Mouse (Mus musculus): Measurements from ENCODE around the gene Tmem8.
A peak's percentile ranks its signal among the peaks of the same experiment; 100 is the strongest.
"Not testable (repeated sequence)": the region's sequence is repeated elsewhere in the genome, so short reads cannot be mapped to it uniquely, and the experiment has no call there.

Tmem8 gene

DNA sequence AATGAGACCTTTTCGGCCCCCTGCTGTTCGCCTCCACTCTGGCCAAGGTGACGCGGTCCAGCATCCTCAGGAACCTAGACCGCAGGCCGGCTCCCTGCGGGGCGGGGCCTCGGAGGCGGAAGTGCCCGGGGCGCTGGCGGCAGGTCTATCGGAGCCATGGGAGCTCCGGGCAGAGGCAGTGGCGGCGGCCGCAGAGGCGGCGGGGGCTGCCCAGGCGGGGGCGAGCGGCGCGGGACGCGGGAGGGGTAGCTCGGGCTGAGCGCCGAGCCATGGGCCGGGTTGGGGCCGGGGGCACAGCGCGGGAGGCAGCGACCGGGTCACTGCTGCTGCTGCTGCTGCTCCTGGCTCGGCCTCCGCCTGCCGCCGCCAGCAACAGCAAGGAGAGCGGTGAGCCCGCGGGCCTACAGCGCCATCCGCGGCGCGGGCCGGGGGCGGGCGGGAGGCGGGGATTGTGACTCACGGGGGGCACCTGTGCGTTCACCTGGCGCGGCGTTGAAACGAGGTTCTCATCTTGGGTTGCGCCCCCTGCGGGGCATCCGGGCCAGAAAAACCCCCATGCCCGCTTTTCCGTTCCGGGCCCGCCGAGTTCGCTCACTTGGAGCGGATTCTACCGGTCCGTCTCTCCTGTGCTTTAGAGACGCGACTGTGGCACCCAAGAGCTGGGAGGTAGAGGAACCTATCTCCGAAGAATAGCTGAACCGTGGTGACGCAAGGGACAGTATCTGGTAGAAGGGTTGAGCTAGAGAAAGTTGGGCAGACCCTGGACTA, at the start of gene Tmem8:
TSS of gene Tmem8 (plus strand) at position 119 of the 768 bp plus-strand sequence.
- DNase-seq = peak; percentile 87

DNA sequence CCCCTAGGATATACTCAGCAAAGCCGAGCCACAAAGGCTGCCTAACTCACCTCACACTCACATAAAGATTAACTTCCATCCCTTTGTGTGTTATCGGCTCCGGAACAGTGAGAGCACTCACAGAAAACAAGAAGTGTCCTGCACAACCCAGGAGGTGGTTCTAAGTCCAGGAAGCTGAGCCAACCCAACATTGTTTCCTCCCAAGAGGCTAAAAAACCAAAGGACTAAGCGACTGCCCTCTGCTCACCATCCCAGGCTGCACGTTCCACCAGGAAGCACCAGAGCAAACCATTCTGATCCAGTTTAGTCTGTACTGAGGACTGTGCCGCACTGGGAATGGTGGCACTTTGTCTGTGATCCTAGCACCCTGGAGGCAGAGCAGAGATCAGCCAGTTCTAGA, 48.2 kb upstream of the Tmem8 start:
- no peak for DNase-seq

DNA sequence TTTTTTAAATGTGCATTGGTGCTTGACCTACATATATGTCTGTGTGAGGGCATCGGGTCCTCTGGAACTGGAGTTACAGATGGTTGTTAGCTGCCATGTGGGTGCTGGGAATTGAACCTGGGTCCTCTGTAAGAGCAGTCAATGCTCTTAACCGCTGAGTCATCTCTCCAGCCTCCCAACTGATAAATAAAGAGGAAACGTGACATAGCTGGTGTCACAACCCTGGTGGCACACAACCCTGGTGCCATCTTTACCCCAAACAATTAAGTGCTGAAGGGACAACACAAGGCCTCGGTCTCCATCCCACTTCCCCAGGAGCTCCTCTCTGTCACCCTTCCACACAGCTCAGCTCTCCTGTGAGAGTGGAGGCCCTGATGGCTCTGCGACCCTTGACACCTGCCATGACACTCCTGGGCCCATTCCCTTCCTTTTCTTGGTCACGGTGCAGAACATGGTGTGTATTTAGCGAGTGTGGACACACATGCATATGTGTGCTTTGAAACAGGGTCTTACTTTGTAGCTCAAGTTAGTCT, 46.5 kb upstream of the Tmem8 start:
- DNase-seq = no peak

DNA sequence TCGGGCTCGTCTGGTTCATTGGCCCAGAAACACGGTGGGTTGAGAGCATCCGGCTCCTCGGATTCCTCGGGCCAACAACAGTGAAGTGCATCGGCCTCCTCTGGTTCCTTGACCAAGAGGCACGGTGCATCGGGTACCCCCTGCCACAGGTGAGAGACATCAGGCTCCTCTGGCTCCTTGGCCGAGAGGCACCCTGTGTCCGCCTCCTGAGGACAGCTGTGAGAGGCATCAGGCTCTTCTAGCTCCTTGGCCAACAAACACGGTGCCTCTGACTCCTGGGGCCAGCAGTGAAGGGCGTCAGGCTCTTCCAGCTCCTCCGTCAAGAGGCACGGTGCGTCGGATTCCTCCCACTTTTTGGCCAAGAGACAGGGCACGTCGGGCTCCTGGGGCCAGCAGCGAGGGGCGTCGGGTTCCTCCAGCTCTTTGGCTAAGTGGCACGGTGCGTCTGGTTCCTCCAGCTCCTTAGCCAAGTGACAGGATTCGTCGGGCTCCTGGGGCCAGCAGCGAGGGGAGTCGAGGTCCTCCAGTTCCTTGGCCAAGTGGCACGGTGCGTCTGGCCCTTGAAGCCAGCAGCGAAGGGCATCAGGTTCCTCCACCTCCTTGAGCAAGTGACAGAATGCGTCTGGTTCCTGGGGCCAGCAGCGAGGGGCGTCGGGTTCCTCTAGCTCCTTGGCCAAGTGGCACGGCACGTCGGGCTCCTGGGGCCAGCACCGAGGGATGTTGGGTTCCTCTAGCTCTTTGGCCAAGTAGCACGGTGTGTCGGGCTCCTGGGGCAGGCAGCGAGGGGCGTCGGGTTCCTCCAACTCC, 44.9 kb upstream of the Tmem8 start:
- DNase-seq = peak; percentile 66

DNA sequence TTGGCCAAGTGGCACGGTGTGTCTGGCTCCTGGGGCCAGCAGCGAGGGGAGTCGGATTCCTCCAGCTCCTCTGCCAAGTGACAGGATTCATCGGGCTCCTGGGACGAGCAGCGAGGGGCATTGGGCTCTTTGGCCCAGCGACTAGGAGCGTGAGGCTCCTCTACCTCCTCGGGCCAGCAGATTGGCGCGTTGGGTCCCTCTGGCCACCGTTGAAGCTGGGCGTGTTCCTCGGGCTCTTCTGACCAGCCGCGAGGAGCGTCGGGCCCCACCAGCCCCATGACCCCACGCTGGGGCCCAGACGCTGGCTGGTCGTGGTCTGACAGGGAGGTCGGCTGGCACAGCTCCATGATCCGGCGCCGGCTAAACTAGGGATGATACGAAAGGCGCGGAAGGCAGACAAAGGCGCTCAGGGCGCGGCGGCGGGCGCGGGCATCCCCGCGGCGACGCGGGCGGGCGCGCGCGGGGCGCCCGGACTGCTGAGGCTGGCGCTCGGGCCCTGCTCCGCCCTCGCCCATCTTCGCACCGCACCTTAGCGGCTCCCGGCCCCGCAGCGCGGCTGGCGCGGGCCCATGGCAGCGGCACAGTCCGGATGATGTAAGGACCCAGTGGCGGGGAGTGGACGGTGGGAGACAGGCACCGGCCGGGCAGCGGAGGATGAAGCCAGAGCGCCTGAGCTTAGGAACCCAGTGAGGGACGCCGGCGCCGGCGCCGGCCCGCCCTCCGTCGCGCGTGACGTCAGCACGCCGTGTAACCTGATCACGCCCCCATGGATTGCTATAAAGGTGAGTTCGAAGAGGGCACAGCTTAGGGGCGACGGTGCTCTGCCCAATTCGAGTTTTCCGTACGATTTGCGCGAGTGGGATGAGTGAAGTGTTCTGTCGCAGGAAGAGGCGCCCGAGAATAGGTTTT, 44.0 kb upstream of the Tmem8 start, which contains the start of gene Rab11fip3:
TSS of gene Rab11fip3 (minus strand) at position 725 of the 909 bp plus-strand sequence.
- peak; percentile 85 for DNase-seq

DNA sequence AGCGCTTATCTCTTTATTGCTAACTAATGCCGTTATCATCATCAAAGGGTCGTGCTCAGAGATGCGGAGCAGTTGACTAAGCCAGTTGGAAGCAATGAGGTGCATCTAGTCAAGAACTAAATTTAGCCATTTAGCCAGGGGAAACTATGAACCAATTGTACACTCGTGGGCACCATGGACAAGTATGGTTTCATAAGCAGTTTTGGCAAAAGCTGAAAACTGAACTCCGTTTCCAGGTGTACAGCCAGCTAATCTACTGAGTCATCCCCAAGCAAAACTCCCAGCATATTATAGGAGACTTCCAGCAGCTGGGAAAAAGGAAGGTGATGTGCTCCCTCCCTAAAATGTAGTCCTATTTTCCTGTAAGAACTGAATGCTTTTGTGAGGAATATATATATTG, 43.0 kb upstream of the Tmem8 start:
- no peak for DNase-seq

DNA sequence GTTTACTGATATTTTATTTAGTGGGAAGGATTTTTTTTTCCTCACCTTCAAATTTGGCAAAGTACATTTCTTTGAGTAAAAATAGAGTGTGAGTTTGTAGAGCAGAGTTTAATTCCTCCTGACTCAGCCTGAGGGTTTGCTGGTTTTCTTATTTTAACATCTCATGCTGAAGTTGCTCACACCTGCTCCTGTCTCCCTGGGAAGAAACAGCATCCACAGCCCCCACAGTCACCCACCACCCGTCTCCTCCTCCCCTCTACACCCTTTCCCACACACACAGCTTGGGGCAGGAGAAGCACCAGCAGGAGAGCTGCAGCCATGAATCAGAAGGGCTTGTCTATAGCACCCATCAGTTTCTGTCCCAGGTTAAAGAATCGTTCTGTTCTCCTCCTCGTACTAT, 37.9 kb upstream of the Tmem8 start:
- DNase-seq = no peak

DNA sequence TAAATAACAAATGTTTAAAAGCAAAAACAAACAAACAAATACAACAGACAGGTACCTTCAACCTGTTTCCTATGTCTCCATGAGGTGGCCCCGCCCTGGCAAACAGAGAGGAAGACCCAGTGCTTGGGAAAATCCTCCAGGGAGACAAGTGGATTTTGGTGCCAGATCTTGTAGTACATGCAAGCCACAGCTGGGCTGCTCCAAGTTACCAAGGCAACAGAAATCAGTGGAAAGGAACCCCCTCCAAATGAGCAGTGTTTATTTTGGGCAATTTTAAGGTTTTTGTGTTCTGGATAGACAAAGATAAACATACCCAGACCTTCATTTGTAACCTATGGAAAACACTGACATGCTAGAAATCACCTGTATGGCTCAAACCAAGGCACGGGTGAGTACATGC, 34.2 kb upstream of the Tmem8 start:
- DNase-seq = no peak

DNA sequence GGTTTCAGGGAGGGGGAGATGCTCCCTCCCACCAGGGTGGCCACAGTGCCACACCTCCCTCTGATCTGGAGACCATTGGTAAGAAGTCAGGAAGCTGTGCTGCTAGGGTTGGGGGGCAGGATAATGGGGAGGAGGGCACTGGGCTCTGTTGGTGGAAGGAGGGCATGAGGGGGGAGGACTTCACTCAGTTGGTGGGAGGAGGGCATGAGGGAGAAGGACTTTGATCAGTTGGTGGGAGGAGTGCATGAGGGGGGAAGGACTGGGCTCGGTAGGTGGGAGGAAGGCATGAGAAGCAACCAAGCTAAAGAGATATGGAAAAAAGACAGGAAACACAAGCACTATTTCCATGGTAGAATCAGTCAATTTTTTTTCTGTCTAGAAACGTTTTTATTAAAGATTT, 32.2 kb upstream of the Tmem8 start:
- no peak for DNase-seq

DNA sequence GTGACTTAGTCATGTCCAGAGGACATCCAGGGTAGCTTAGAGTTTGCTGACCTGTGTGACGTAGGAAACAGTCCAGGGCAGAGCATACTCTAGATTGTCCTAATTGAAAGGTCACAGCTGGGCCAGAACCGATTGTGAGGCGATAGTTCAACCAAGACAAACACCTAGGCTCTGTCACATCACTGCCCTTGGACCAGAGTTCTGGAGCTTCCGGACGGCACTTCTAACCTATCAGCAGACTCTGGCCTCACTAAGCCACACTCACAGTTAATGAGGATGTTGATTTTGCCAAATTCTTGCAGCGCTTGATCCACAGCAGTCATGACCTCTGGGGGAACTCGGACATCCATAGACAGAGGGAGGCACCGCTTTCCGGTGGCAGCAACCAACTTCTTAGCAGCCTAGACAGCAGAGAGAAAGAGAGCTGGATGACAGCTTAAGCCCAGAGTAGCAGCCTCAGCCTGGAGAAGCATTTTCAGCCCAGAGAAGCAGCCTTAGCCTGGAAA, 26.0 kb upstream of the Tmem8 start:
- no peak for DNase-seq

DNA sequence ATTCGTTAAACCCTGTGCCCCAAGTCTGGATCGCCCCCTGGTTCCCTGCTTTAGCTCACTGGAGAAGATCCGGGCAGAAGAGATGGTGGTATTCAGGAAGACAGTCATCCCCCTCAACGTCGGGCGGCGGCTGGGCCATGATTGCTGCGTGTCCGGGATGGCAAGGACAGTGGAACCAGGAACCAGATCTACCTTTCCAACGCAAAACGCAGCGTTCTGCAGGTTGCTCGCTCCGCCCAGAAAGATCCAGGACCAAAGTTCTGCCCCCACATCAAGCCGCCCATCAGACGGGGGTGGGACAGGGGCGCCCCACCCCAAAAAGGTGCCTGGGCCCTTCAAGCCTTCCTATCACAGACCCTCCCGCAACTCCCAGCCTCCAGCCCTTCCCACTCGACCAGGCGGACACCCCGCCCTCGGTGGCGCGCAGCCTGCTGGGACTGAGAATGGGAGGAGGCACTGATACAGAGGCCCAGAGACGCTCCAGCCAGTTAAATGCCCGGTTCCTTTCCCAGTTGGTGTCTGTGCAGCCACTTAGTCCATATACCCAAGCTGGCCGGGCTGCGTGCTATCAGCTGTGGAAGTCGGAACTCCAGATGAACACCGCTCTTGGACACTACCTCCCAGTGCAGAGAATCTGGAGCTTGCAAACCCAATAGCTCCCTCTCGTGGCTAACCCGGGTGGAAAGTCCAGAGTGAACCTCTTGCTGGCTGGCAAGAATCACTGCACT, 23.0 kb upstream of the Tmem8 start, which contains the start of gene Decr2:
TSS of gene Decr2 (minus strand) at position 433 of the 728 bp plus-strand sequence.
- DNase-seq = peak; percentile 87

DNA sequence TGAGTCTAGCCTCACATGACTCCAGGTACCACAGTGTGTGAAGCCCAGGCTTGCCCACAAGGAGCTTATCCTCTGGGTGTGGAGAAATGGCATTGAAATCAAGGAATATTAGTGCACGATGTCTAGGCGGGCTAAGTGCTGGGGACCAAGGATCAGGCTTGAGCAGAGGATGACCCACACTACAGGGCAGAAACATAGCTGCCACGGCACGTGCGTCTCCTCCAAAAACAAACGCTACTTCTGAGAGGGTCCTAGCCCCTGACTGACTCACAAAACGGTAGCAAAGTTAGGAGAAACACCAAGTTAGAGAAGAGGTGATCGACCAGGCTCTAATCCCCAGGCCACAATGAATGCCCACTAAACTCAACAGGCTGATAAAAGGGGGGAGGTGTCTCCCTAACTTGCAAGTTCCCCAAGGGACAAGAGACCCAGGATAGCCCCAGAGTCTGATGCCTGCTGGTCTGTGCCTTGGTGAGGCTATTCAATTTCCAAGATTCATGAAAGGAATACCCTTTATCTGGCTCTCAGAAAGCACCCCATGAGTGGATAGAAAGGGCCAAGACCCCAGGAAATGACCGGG, 18.5 kb upstream of the Tmem8 start:
- no peak for DNase-seq

DNA sequence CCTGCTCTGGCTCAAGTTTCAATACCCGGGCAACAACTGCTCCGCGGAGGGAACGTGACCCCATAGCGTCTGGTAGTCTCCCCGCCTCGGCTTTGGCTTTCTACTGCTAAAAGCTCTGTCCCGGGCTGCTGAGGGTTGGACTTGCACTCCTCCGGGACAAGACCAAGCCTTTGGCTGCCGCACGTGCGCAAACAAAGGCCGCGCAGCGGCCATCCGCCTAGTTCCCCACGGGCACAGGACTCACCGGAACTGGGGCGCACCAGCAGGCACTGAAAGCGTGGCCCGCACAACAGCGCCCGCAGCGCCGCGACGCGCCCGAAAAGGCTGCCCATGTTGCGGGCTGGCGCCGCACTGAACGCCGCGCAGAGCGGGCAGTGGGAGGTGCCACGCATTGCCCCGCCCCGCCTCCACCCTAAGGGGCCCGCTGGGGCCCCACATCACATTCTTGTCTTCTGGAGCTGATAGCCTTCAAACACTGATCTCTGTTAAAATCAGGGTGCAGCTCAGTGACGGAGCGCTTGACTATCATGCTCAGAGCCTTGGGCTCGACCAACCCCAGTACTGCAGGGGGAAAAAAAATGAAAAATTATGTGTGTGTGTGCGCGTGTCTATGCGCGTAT, 17.9 kb upstream of the Tmem8 start, which contains the start of gene Nme4:
TSS of gene Nme4 (minus strand) at position 482 of the 620 bp plus-strand sequence.
- DNase-seq = peak; percentile 75

DNA sequence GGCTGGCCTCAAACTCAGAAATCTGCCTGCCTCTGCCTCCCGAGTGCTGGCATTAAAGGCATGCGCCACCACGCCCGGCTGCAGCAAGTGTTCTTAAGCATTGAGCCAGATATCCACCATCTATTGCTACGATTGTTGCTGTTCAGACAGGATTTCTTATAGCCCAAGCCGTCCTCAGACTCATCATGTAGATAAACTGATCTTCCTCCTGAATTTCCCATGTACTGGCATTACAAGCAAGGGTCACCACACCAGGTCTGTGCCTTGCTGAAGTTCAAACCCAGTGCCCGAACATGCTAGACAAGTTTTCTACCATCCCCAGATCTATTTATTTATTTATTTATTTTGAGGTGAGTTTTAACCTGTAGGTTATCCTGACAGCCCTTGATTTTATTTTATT, 14.6 kb upstream of the Tmem8 start:
- DNase-seq = no peak

DNA sequence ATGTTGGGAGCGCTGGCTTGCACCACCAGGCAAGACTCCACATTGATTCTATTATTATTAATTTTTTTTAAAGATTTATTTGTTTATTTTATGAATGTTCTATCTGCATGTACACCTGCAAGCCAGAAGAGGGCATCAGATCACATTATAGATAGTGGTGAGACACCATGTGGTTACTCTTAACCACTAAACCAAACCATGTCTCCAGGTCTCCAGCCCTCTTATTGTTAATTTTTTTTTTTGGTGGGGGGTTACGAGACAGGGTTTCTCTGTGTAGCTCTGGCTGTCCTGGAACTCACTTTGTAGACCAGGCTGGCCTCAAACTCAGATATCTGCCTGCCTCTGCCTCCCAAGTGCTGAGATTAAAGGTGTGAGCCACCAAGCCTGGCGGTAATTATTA, 13.8 kb upstream of the Tmem8 start:
- not testable (repeated sequence) for DNase-seq

DNA sequence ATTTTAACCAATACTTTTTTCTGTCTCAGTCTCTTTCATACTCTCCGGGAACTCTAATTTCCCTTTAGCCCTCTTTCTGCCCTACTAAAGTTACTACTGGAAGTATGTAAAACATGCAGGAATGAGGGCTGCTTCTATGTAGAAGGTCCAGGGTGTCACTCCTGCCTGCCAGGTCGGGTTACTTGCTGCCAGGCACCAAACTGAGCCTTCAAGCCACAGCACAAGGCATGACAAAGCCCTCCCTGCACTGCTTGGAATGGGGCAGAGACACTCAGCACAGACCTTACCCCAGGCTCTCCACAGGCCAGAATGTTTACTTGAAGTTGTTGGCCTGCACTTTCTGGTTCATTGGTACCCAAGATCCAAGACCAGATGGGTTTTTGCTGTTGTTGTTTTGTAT, 12.9 kb upstream of the Tmem8 start:
- DNase-seq = no peak

DNA sequence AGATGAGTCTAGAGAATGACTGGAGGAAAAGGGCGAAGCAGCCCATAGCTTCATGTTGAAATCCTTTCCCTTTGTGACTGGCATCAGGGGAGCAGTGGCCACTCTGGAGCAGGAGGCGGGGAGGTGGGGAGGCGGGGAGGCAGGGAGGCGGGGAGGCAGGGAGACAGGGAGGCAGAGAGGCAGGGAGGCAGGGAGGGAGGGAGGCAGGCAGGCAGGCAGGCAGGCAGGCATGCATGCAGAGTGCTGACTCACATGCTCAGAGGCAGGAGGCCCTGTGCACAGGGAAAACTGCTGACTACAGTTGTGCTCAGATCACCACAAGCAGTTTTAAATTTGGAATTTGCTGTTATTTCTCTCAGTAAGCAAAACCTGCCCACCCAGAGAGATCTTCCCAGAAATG, 11.6 kb upstream of the Tmem8 start:
- no peak for DNase-seq

DNA sequence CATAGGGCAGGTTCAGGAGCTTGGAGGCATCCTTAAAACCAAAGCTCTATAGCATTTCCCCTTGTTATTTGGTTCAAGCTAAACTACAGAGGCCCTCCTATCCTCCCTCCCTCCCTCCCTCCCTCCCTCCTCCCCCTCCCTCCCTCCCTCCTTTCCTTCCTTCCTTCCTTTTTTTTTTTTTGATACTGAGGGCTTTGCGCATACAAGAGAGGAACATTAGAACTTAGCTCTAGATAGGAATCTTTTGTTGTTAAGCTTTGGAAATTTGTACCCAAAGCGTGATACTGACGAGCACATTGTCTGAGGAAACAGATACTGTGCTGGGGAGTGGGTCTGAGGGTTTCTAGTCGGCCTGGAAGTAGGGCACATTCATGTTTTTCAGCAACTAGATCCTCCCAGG, 7.5 kb upstream of the Tmem8 start:
- DNase-seq = no peak

DNA sequence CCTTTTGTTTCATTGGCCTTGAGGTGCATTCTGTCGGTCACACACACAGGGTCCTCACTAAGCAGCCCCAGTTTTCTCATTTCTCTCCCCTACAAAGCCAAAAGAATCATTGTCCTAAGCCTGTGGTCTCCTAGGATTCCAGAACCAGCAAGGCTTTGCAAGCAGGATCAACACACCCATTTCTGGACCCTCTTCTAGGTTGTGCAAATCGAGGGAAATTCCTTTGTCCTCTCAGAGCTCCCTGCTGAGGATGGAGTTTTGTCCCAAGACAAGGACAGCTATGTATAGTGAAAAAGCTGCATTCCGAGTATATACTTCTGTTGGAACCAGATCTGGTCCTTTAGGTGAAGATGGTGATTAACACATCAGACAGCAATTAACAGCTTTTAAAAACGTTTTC, 2.9 kb upstream of the Tmem8 start:
- no peak for DNase-seq

DNA sequence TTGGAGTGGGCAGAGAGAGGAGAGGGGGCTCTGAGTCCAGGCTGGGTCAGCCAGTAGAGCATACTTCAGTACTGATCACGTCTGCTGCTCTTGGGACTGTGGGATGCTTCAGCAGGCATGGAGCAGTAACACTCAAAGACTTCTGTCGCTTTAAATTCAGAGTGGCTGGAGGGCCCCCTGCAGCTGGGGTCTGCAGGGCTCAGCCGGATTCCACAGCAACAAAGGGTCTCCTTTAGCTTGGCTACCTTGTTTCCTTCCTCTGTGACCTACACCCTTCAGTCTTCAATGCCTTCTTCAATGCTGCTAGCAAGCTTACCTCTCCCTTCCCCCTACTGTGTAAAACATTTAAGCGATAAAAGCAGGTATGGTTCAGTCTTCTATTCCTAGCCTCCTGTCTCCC, 2.1 kb upstream of the Tmem8 start:
- no peak for DNase-seq

DNA sequence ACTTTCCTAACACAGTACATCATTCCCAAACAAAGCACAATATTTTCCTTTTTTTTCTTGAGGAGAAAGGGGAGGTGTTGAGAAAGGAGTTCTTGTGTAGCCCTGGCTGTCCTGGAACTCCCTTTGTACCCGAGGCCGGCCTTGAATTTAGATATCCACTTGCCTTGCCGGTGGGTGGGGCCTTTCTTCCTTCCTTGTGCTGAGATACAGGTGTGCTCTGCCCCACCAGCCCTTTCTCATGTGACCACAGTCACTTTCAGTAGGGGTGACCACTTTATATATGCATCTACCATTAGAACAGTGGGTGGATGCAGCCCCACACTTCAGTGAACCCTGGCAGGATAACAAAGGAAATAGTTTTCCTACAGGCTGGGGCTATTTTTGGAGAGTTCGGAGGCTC, 1.4 kb upstream of the Tmem8 start:
- no peak for DNase-seq
